Mouse (Mus musculus) forebrain, embryonic 14.5 days (tissue): Measurements from ENCODE around the gene Osbpl8. TPM values are rescaled to one million over a fixed set of nuclear protein-coding genes. Genes with fewer than 3 reads are reported as not detected.
A peak's percentile ranks its signal among the peaks of the same experiment; 100 is the strongest.
"Not testable (repeated sequence)": the region's sequence is repeated elsewhere in the genome, so short reads cannot be mapped to it uniquely, and the experiment has no call there.

ENCODE experiments used
- ATAC-seq: fragments of 200-750 bp; cut with Nextera tagmentation; 2 replicates; pipeline ENCODE4 v1.8.0; 2017; ENCODE audit warnings: mild to moderate bottlenecking, moderate library complexity
- DNase-seq: peaks from one replicate; pipeline ENCODE4 v3.0.0-alpha.2; 2015; ENCODE audit warnings: low spot score
- H3K27ac ChIP-seq: fragments of 300-500 bp; sonication (generic); 2 replicates; pipeline ENCODE4 v1.5.1; 2014; ENCODE audit warnings: low read depth, mild to moderate bottlenecking, control low read depth, low read length, moderate library complexity
- H3K27me3 ChIP-seq: fragments of 300-500 bp; sonication (generic); replicated peaks from 2 replicates; pipeline ENCODE4 v1.6.1; 2014; ENCODE audit warnings: low read length, control low read depth, mixed read lengths; ENCODE audit not compliant: control insufficient read depth, insufficient read depth
- H3K36me3 ChIP-seq: fragments of 300-500 bp; sonication (generic); 2 replicates; pipeline ENCODE4 v1.6.1; 2014; ENCODE audit warnings: low read length, control low read depth; ENCODE audit not compliant: control insufficient read depth, insufficient read depth
- H3K4me1 ChIP-seq: fragments of 300-500 bp; sonication (generic); 2 replicates; pipeline ENCODE4 v1.6.1; 2014; ENCODE audit warnings: antibody characterized with exemption, low read length, control low read depth; ENCODE audit not compliant: control insufficient read depth, insufficient read depth
- H3K4me2 ChIP-seq: fragments of 300-500 bp; sonication (generic); 2 replicates; pipeline ENCODE4 v1.6.1; 2014; ENCODE audit warnings: mild to moderate bottlenecking, control low read depth, low read length
- H3K4me3 ChIP-seq: fragments of 300-500 bp; sonication (generic); 2 replicates; pipeline ENCODE4 v1.5.1; 2014; ENCODE audit warnings: low read depth, low read length, control low read depth
- H3K9ac ChIP-seq: fragments of 300-500 bp; sonication (generic); 2 replicates; pipeline ENCODE4 v1.6.1; 2014; ENCODE audit warnings: mild to moderate bottlenecking, low read length, control low read depth, moderate library complexity
- H3K9me3 ChIP-seq: fragments of 300-500 bp; sonication (generic); replicated peaks from 2 replicates; pipeline ENCODE4 v1.6.1; 2016; ENCODE audit warnings: low read length, control low read depth, mixed read lengths; ENCODE audit not compliant: control insufficient read depth
- WGBS: fragments of 180-500 bp; shearing (Covaris S2); extraction: QIAGEN DNeasy Blood & Tissue Kit; methylation state at CpG from one replicate; pipeline ENCODE4 v1.1.7; 2014; 5-methylcytosine and 5-hydroxymethylcytosine counted together
- polyA plus RNA-seq: library from polyadenylated mRNA; unstranded; fragments of >200 nt; fragmentation: Nextera tagmentation; extraction: Ambion mirVana; gene quantifications from 2 replicates; pipeline ENCODE4 v1.2.1, GENCODE M21; 2014

Osbpl8 gene
- polyA plus RNA-seq, 1 experiment from 2014 or later, result 12.9 TPM

DNA sequence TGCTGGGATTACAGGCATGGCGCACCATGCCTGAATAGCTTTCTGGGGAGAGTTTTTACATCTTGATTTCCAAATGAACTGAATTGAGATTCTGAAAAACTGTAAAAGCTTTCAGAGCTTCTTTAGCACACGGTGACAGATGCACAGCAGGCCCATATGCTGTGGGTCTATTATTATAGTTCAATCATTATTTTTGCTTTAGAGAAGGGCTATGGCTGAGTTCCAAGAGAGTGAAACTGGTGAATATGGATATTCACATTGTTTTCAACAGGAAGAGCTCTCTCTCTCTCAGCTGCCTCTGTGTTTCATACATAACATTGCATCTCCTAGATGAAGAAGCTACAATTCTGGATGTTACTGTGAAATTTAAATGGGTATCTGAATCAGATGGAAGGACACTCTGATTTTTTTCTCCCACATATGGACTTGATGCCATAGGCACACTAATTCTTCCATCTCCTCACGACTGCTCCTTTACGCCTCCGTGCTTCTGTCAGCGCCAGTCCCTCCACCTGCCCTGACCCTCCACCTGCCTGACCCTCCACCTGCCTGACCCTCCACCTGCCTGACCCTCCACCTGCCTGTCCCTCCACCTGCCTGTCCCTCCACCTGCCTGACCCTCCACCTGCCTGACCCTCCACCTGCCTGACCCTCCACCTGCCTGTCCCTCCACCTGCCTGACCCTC lies 25.7 kb downstream of the Osbpl8 start:
- DNase-seq (peak; percentile 88), ATAC-seq (peak; percentile 82)
- WGBS, result 57% methylated on average over 6 of the region's 6 CpGs
- Histone ChIP-seq H3K4me2 (no peak overlapping the region), H3K4me3 (no peak overlapping the region), H3K9ac (no peak overlapping the region; the same call in 1 of the 2 replicates), H3K9me3 (no peaks in the 10 kb centered on the region), H3K27me3 (no peaks in the 10 kb centered on the region), H3K36me3 (no peaks in the 10 kb centered on the region), H3K4me1 (peaks cover 11% of the 10 kb centered on the region; the same call in 1 of the 2 replicates), H3K27ac (peak overlapping the region; percentile 44; the same call in 1 of the 2 replicates)

DNA sequence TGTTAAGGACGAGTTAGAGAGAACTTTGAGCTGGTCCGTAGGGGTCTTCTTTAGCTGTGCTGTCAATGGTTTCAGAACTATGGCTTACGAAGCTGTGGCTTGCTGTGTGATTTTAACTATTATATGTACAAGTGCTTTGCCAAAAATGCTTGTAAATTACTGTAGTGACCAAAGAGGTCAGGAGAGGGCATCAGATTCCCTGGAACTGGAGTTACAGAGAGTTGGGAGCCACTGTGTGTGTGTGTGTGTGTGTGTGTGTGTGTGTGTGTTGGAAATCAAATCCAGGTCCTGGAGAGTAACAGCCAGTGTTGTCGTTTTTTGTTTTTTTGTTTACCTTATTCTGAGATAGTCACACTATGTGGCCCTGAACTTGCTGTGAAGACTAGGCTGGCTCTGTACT lies 29.0 kb downstream of the Osbpl8 start:
- Histone ChIP-seq H3K9me3 (no peaks in the 10 kb centered on the region), H3K4me1 (peaks cover 7% of the 10 kb centered on the region; the same call in 1 of the 2 replicates), H3K9ac (no peak overlapping the region), H3K36me3 (no peaks in the 10 kb centered on the region), H3K4me3 (no peak overlapping the region), H3K27me3 (no peaks in the 10 kb centered on the region), H3K27ac (no peak overlapping the region), H3K4me2 (no peak overlapping the region)
- ATAC-seq (no peak), DNase-seq (no peak)
- 75% methylated on average over 4 of the region's 4 CpGs for WGBS

DNA sequence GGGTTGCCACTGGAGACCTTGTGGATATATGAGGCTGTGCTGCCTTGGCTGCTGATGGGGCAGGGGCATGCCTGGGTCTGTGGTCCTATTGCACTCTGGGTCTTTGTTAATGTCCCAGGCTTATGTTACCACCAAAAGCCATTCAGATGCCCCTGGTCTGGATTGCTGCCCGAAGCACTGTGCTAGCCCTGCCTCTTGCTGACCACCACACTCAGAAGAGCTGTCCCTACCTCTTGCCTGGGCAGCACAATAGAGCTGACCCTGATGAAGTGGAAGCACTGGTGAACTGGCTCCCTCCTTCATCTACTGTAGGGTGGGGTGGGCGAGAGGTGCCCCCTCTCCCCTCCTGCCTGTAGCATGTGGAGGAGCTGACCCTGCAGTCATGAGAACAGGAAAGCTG lies 31.6 kb downstream of the Osbpl8 start:
- H3K36me3 ChIP-seq, result no peaks in the 10 kb centered on the region
- H3K4me2 ChIP-seq, result no peak overlapping the region
- no peak overlapping the region for H3K4me3 ChIP-seq
- DNase-seq (no peak), ATAC-seq (no peak)
- no peaks in the 10 kb centered on the region for H3K27me3 ChIP-seq
- H3K9me3 ChIP-seq, result no peaks in the 10 kb centered on the region
- H3K27ac ChIP-seq, result no peak overlapping the region
- WGBS, result 85% methylated on average over 2 of the region's 2 CpGs
- no peak overlapping the region for H3K9ac ChIP-seq
- H3K4me1 ChIP-seq, result no peaks in the 10 kb centered on the region

DNA sequence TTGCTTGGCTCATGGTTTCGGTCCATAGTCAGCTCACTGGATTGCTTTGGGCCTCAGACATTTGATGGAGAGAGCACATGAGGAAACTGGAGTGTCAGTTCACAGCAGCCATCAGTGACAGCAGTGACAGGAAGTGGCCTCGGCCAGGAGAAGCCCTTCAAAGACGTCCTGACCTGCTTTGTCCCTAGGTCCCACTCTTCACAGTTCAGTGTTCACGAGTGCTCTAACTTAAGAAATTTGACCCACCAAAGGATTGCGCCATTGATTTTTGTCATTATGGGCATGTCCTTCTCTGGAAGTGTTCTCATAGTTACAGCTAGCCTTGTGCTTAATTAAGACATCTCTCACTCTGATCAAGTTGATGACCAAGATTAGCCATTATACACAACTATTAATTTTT lies 34.2 kb downstream of the Osbpl8 start:
- 79% methylated on average over 4 of the region's 5 CpGs for WGBS

DNA sequence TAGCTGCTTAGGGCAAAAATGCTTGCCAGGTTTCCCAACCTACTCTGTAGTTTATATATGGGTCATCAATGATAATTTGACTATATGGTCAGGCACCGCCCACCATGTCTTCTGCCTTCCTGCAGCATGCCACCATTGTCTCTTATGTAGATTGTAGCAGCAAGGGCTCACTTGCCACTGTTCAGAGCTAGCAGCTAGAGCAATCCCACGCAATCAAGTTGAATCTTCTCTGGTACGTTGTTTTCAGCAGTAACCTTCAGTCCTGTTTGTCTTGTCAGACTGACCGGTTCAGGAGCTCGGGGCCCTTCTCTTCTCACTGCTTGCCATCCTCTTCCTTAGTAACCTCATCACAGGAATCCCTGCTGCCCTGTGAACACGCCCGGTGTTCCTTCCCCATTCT lies 36.6 kb downstream of the Osbpl8 start:
- ATAC-seq (no peak), DNase-seq (no peak)
- no peak overlapping the region for H3K4me2 ChIP-seq
- 92% methylated on average over 7 of the region's 7 CpGs for WGBS
- H3K36me3 ChIP-seq, result no peaks in the 10 kb centered on the region
- H3K27me3 ChIP-seq, result no peaks in the 10 kb centered on the region
- H3K4me3 ChIP-seq, result no peak overlapping the region
- no peak overlapping the region for H3K27ac ChIP-seq
- H3K9me3 ChIP-seq, result no peaks in the 10 kb centered on the region
- no peaks in the 10 kb centered on the region for H3K4me1 ChIP-seq
- no peak overlapping the region for H3K9ac ChIP-seq

More for the DNA sequence above, 34.2 kb downstream of the Osbpl8 start:
- H3K4me3 ChIP-seq, H3K4me1 ChIP-seq, H3K36me3 ChIP-seq, DNase-seq, H3K4me2 ChIP-seq, H3K27me3 ChIP-seq, H3K27ac ChIP-seq, H3K9me3 ChIP-seq, ATAC-seq, H3K9ac ChIP-seq: not testable (repeated sequence)

DNA sequence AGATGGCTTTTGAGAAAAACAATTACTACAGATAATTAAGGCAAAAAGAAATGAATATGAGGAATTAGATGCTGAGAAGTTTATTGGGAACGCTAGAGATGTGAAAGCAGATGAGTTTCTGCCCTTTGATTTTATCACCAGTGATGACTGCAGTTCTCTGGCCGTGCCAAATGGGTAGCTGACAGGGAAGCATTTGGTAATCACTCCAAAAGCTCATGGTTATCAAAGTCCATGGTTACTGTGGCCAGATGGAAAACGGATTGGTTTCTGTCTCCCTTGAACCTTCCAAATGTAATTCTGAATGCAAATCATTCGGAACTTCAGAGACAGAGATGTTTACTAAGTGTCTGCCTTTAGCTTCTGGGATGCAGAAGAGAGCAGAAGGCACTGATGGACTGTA lies 37.1 kb downstream of the Osbpl8 start:
- ATAC-seq (no peak), DNase-seq (no peak)
- Histone ChIP-seq H3K36me3 (no peaks in the 10 kb centered on the region), H3K4me1 (no peaks in the 10 kb centered on the region), H3K27me3 (no peaks in the 10 kb centered on the region), H3K9me3 (no peaks in the 10 kb centered on the region), H3K9ac (no peak overlapping the region), H3K27ac (no peak overlapping the region), H3K4me3 (no peak overlapping the region), H3K4me2 (no peak overlapping the region)
- WGBS, result 74% methylated on average over 4 of the region's 4 CpGs

DNA sequence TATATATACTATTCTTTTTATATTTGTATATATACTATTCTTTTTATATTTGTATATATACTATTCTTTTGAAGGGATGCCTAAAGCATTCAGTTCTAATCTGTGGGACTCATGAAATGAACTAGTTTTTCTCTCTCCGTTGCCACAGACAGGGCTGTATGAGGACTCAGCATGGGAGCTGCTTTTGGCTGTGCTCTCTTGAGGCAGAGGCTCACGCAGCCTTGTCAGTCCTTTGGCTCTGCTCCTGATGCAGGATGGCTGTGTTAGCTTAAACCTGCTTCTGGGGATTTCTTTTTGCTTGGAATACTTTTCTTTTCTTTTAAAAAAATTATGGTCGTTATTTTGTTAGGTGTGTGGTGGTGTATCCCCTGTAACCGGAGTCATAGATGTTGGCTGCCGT lies 39.5 kb downstream of the Osbpl8 start:
- peak; percentile 25 for DNase-seq
- WGBS, result 73% methylated on average over 5 of the region's 5 CpGs
- no peaks in the 10 kb centered on the region for H3K36me3 ChIP-seq

DNA sequence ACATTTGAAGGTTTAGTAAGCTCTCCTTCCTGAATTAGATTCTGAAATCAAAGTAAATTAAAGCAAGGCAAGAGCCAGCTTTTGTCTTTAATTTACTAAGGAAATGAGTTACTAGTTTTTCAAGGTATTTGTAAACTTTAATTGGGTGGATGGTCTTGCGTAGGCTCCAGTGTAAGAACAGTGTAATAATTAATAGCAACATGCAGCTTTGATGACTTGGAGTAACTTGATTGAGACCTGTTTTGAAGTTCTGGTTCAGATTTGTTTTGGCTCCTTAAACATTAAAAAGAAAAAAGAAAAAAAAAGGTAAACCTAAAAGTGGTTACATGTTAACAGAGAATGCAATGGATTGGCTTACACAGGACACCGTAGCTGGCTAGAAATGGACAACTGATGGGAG lies 40.9 kb downstream of the Osbpl8 start:
- no peaks in the 10 kb centered on the region for H3K9me3 ChIP-seq
- DNase-seq, result no peak
- H3K4me3 ChIP-seq, result no peak overlapping the region
- no peak overlapping the region for H3K27ac ChIP-seq
- ATAC-seq, result no peak
- no peak overlapping the region for H3K9ac ChIP-seq
- WGBS, result 87% methylated on average over 2 of the region's 2 CpGs
- no peaks in the 10 kb centered on the region for H3K36me3 ChIP-seq
- H3K27me3 ChIP-seq, result no peaks in the 10 kb centered on the region
- no peak overlapping the region for H3K4me2 ChIP-seq
- H3K4me1 ChIP-seq, result no peaks in the 10 kb centered on the region

More for the DNA sequence above, 39.5 kb downstream of the Osbpl8 start:
- no peak overlapping the region for H3K27ac ChIP-seq
- no peak overlapping the region for H3K9ac ChIP-seq
- no peak overlapping the region for H3K4me3 ChIP-seq
- H3K4me2 ChIP-seq, result no peak overlapping the region
- no peaks in the 10 kb centered on the region for H3K4me1 ChIP-seq
- no peaks in the 10 kb centered on the region for H3K9me3 ChIP-seq
- no peak for ATAC-seq
- H3K27me3 ChIP-seq, result no peaks in the 10 kb centered on the region

DNA sequence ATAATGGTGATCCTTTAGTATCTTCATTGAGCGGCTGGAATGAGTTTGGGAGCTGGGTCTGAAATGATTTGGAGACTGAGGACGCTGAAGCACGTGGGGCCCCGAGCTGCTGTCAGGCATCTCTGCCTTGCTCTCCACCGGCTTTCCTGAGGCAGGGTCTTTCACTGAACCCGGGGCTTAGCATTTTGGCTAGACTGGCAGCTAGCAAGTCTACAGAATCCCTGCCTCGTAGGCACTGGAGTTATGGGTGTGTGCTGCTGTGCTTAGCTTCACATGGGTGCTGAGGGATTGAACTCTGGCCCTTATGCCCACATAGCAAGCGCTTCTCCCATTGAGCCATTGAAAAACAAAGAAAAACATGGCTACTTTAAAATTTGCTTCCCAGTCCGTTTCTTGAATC lies 42.8 kb downstream of the Osbpl8 start:
- Histone ChIP-seq H3K9ac (no peak overlapping the region), H3K4me2 (no peak overlapping the region), H3K4me3 (no peak overlapping the region), H3K27ac (no peak overlapping the region), H3K27me3 (no peaks in the 10 kb centered on the region), H3K9me3 (no peaks in the 10 kb centered on the region), H3K36me3 (no peaks in the 10 kb centered on the region), H3K4me1 (no peaks in the 10 kb centered on the region)
- DNase-seq (no peak), ATAC-seq (no peak)
- WGBS, result 74% methylated on average over 9 of the region's 9 CpGs
